Mouse (Mus musculus) cerebellum, adult 2 months (tissue): ENCODE measurements at regions not wholly inside any gene's neighbourhood (a gene's known extent, or its start where the extent isn't known, plus 50 kb on each side); places are given as distances from the start of the nearest gene placed in this dataset.

Experiments used
- DNase-seq, 2 experiments: peaks; one replicate each; pipeline ENCODE4 v3.0.0; 2021
- H3K27ac ChIP-seq: fragments of 200-500 bp; 2 replicates; pipeline ENCODE4 v1.5.1; 2012; ENCODE audit warnings: low read length, control low read depth, inconsistent platforms; ENCODE audit not compliant: insufficient read depth
- H3K27me3 ChIP-seq: fragments of 200-500 bp; 2 replicates; pipeline ENCODE4 v1.6.1; 2012; ENCODE audit warnings: inconsistent platforms, mild to moderate bottlenecking, low read length, moderate library complexity; ENCODE audit not compliant: control insufficient read depth, insufficient read depth
- H3K4me1 ChIP-seq: fragments of 200-500 bp; 2 replicates; pipeline ENCODE4 v1.6.1; 2011; ENCODE audit warnings: low read length; ENCODE audit not compliant: control insufficient read depth, insufficient read depth
- H3K4me3 ChIP-seq: fragments of 200-500 bp; replicated peaks from 2 replicates; pipeline ENCODE3; 2011; ENCODE audit warnings: mild to moderate bottlenecking, low read depth, low read length, control low read depth; ENCODE audit not compliant: insufficient read depth
- CTCF ChIP-seq: fragments of 200-500 bp; IDR thresholded peaks from 2 replicates; pipeline ENCODE4 v1.5.1; 2011; ENCODE audit warnings: low read depth, mild to moderate bottlenecking, control low read depth, low read length, moderate library complexity, borderline replicate concordance; ENCODE audit not compliant: insufficient read depth
- POLR2A ChIP-seq: fragments of 200-500 bp; IDR thresholded peaks from 2 replicates; pipeline ENCODE4 v1.6.1; 2011; ENCODE audit warnings: low read length, control low read depth, borderline replicate concordance; ENCODE audit not compliant: insufficient read depth
- WGBS: fragments of 180-500 bp; shearing (Covaris S2); methylation state at CpG from one replicate; pipeline ENCODE4 v1.1.7; 2018; 5-methylcytosine and 5-hydroxymethylcytosine counted together

DNA sequence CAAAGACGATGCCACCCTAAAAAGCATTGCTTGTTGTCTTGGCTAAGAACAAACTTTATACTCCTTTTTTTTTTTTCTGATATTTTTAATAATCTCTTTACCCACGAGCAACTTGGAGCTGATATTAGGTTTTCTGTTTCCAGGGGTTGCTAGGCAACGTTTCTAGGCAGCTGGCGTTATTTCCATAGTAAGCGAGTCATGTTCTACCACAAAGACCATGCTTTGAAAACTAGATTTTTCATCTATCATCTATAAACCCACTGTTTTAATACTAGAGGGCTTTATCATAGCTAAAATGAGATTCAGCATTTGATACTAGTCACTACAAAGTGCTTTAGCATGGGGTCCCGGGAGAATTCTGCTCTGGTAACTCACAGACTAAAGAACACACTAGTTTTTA, 358.1 kb downstream of the Sec23a start:
- Histone ChIP-seq H3K27me3 (no peaks in the 10 kb centered on the region), H3K4me1 (no peaks in the 10 kb centered on the region), H3K4me3 (no peak overlapping the region), H3K27ac (no peak overlapping the region)
- DNase-seq = no peak
- TF ChIP-seq CTCF (no peak), POLR2A (no peak)
- 40% methylated on average over 6 of the region's 6 CpGs for WGBS

- no peak for TF ChIP-seq CTCF
- no peak for TF ChIP-seq POLR2A
- 18% methylated on average over 6 of the region's 6 CpGs for WGBS
- Histone ChIP-seq H3K27me3 (no peaks in the 10 kb centered on the region), H3K4me1 (no peaks in the 10 kb centered on the region), H3K4me3 (no peak overlapping the region), H3K27ac (no peak overlapping the region)
- peak in 1 of 2 experiments; percentile 6 for DNase-seq
These were observed 358.6 kb downstream of the Sec23a start for GRCm38 (mm10) chr12:58653222-58653621.

GRCm38 (mm10) chr12:58652701-58653100, 359.1 kb downstream of the Sec23a start:
- Histone ChIP-seq H3K4me3 (no peak overlapping the region), H3K27me3 (no peaks in the 10 kb centered on the region), H3K4me1 (no peaks in the 10 kb centered on the region), H3K27ac (no peak overlapping the region)
- TF ChIP-seq CTCF (no peak), POLR2A (no peak)
- DNase-seq = no peak
- WGBS = 84% methylated on average over 4 of the region's 4 CpGs

- DNase-seq = no peak
- no peaks in the 10 kb centered on the region for H3K27me3 ChIP-seq
- H3K27ac ChIP-seq = no peak overlapping the region
- no peak overlapping the region for H3K4me3 ChIP-seq
- no peak for TF ChIP-seq CTCF
- TF ChIP-seq POLR2A = no peak
- 24% methylated on average over 4 of the region's 4 CpGs for WGBS
- H3K4me1 ChIP-seq = no peaks in the 10 kb centered on the region
These were observed 363.5 kb downstream of the Sec23a start for GRCm38 (mm10) chr12:58648322-58648721.

GRCm38 (mm10) chr12:58643843-58644242, 368.0 kb downstream of the Sec23a start:
- DNase-seq = no peak
- Histone ChIP-seq H3K27ac (no peak overlapping the region), H3K27me3 (no peaks in the 10 kb centered on the region), H3K4me1 (no peaks in the 10 kb centered on the region), H3K4me3 (no peak overlapping the region)
- WGBS = 59% methylated on average over 3 of the region's 3 CpGs
- no peak for TF ChIP-seq POLR2A
- no peak for TF ChIP-seq CTCF

DNA sequence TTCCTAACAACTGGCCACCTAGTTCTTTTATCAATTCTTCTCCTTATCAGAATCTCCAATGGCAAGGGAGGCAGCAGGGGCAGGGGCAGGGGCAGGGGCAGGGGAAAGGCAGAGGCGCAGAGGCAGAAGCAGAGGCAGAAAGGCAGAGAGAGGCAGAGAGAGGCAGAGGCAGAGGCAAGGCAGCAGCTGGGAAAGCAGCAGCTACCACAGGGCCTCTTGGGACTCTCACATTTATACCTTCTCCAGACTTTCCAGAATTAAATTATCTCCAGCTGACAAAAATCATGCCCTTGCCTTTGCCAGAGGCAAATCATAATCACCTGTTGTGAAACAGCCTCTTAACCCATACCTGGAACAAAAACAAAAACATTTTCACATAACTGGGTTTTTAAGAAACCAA, 370.4 kb upstream of the Clec14a start:
- Histone ChIP-seq H3K4me3 (no peak overlapping the region), H3K27me3 (no peaks in the 10 kb centered on the region), H3K4me1 (no peaks in the 10 kb centered on the region), H3K27ac (no peak overlapping the region)
- 40% methylated on average over 1 of the region's 1 CpGs for WGBS
- DNase-seq = no peak
- TF ChIP-seq POLR2A = no peak
- TF ChIP-seq CTCF = no peak

- 74% methylated on average over 3 of the region's 3 CpGs for WGBS
- DNase-seq = no peak
- TF ChIP-seq CTCF = no peak
- no peak for TF ChIP-seq POLR2A
- H3K4me3 ChIP-seq = no peak overlapping the region
- no peak overlapping the region for H3K27ac ChIP-seq
- H3K4me1 ChIP-seq = no peaks in the 10 kb centered on the region
- H3K27me3 ChIP-seq = no peaks in the 10 kb centered on the region
These were observed 369.2 kb upstream of the Clec14a start for GRCm38 (mm10) chr12:58638260-58638659.

- no peak overlapping the region for H3K4me3 ChIP-seq
- DNase-seq = no peak
- TF ChIP-seq CTCF = no peak
- no peak overlapping the region for H3K27ac ChIP-seq
- H3K27me3 ChIP-seq = no peaks in the 10 kb centered on the region
- 93% methylated on average over 3 of the region's 3 CpGs for WGBS
- H3K4me1 ChIP-seq = no peaks in the 10 kb centered on the region
These were observed 363.4 kb upstream of the Clec14a start for GRCm38 (mm10) chr12:58632529-58632928.

DNA sequence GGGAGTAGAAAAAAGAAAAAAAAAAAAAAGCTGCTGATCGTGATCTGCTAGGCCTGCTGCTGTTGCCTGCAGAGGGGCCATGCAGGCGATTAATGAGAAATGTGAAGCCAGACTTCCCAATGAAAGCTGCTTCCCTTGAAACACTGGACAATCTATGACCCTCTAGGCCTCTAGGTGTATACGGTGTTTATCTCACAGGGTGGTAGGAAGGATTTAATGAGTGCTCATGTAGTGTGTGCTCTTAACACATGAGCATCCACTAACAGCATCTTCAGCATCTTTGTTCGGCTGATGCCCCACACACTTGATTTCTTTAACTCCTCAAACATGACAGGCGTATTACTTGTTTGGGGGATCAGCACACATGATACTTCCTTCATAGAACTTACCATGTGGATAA, 359.7 kb upstream of the Clec14a start:
- Histone ChIP-seq H3K4me3 (no peak overlapping the region), H3K27me3 (no peaks in the 10 kb centered on the region), H3K4me1 (no peaks in the 10 kb centered on the region), H3K27ac (no peak overlapping the region)
- TF ChIP-seq POLR2A (no peak), CTCF (no peak)
- no peak for DNase-seq
- WGBS = 70% methylated on average over 5 of the region's 5 CpGs
